Mouse (Mus musculus) ES-E14 (cell line): ENCODE results near the gene 1700011L22Rik.

ENCODE experiments used
- CHD2 ChIP-seq: IDR thresholded peaks from 2 replicates; pipeline ENCODE4 v1.6.1; 2014; ENCODE audit warnings: mild to moderate bottlenecking, low read depth, low read length, inconsistent platforms
- HCFC1 ChIP-seq: IDR thresholded peaks from 2 replicates; pipeline ENCODE4 v1.6.1; 2012; ENCODE audit warnings: low read length, inconsistent platforms, borderline replicate concordance; ENCODE audit not compliant: insufficient read depth
- MAFK ChIP-seq: IDR thresholded peaks from 2 replicates; pipeline ENCODE4 v1.6.1; 2014; ENCODE audit warnings: mild to moderate bottlenecking, low read depth, low read length, inconsistent platforms; ENCODE audit not compliant: insufficient read depth
- ZC3H11A ChIP-seq: IDR thresholded peaks from 2 replicates; pipeline ENCODE4 v1.6.1; 2012; ENCODE audit warnings: low read depth, mild to moderate bottlenecking, inconsistent platforms, low read length, borderline replicate concordance

- TF ChIP-seq ZC3H11A (no peak), CHD2 (no peak), MAFK (no peak), HCFC1 (no peak)
Observed at GRCm38 (mm10) chr8:79196481-79196880, 51.9 kb downstream of the 1700011L22Rik start.
